Mouse (Mus musculus) urinary bladder, adult 18-20 months (tissue): Measurements from ENCODE around the gene Wdr25.

ENCODE experiments used
- DNase-seq, 2 experiments: peaks; one replicate each; pipeline ENCODE4 v3.0.0; 2022; ENCODE audit warnings: low spot score in 2 of 2, mixed read lengths in 2 of 2

Wdr25 gene

GRCm38 (mm10) chr12:109068167-109068653, 174.8 kb downstream of the Wdr25 start, which contains the start of gene Begain:
Begain (minus strand) TSS chr12:109068217.
- DNase-seq: no peak

GRCm38 (mm10) chr12:109068738-109069137, 175.3 kb downstream of the Wdr25 start:
- DNase-seq: no peak

- no peak for DNase-seq
These were observed 176.3 kb downstream of the Wdr25 start for GRCm38 (mm10) chr12:109069751-109070150.

GRCm38 (mm10) chr12:109071248-109071647, 177.8 kb downstream of the Wdr25 start:
- DNase-seq: no peak

- DNase-seq: no peak
These were observed 180.7 kb downstream of the Wdr25 start for GRCm38 (mm10) chr12:109074106-109074505.

GRCm38 (mm10) chr12:109074777-109075285, 181.4 kb downstream of the Wdr25 start:
- DNase-seq: no peak

- DNase-seq: no peak
These were observed 183.6 kb downstream of the Wdr25 start for GRCm38 (mm10) chr12:109077036-109077435.
